Mouse (Mus musculus) liver, postnatal 0 days (tissue): ENCODE data around the gene Tmem45a. TPM values are rescaled to one million over a fixed set of nuclear protein-coding genes. Genes with fewer than 3 reads are reported as not detected.
"Not testable (repeated sequence)": the region's sequence is repeated elsewhere in the genome, so short reads cannot be mapped to it uniquely, and the experiment has no call there.

Experiments
- ATAC-seq: fragments of 200-750 bp; cut with Nextera tagmentation; 2 replicates; pipeline ENCODE4 v1.8.0; 2017; ENCODE audit warnings: mild to moderate bottlenecking, moderate library complexity
- DNase-seq: peaks from one replicate; pipeline ENCODE4 v3.0.0-alpha.2; 2016
- H3K27ac ChIP-seq: fragments of 300-500 bp; sonication (generic); 2 replicates; pipeline ENCODE4 v1.5.1; 2014; ENCODE audit warnings: antibody characterized with exemption, moderate library complexity, mild to moderate bottlenecking, low read depth
- H3K27me3 ChIP-seq: fragments of 300-500 bp; sonication (generic); 2 replicates; pipeline ENCODE4 v1.6.1; 2014; ENCODE audit warnings: low read length, control low read depth, mixed read lengths; ENCODE audit not compliant: insufficient read depth
- H3K36me3 ChIP-seq: fragments of 300-500 bp; sonication (generic); replicated peaks from 2 replicates; pipeline ENCODE4 v1.6.1; 2014; ENCODE audit warnings: mild to moderate bottlenecking, control low read depth, low read length, moderate library complexity, mixed read lengths; ENCODE audit not compliant: insufficient read depth
- H3K4me1 ChIP-seq: fragments of 300-500 bp; sonication (generic); 2 replicates; pipeline ENCODE4 v1.6.1; 2014; ENCODE audit warnings: antibody characterized with exemption, mild to moderate bottlenecking, control low read depth; ENCODE audit not compliant: insufficient read depth
- H3K4me2 ChIP-seq: fragments of 300-500 bp; sonication (generic); 2 replicates; pipeline ENCODE4 v1.6.1; 2014; ENCODE audit warnings: low read depth, mild to moderate bottlenecking, low read length, moderate library complexity, mixed read lengths
- H3K4me3 ChIP-seq: fragments of 300-500 bp; sonication (generic); 2 replicates; pipeline ENCODE4 v1.5.1; 2014; ENCODE audit warnings: low read depth, low read length
- H3K9ac ChIP-seq: fragments of 300-500 bp; sonication (generic); replicated peaks from 2 replicates; pipeline ENCODE4 v1.6.1; 2014; ENCODE audit warnings: mild to moderate bottlenecking, moderate library complexity
- H3K9me3 ChIP-seq: fragments of 300-500 bp; sonication (generic); 2 replicates; pipeline ENCODE4 v1.6.1; 2016; ENCODE audit warnings: mild to moderate bottlenecking, control low read depth, low read length, mixed read lengths
- CTCF ChIP-seq: sonication (generic); IDR thresholded peaks from 2 replicates; pipeline ENCODE4 v1.5.1; 2016; ENCODE audit warnings: antibody characterized with exemption, low read depth
- EP300 ChIP-seq: IDR thresholded peaks from 2 replicates; pipeline ENCODE4 v1.6.1; 2016; ENCODE audit warnings: antibody characterized with exemption, low read depth, mild to moderate bottlenecking
- WGBS: fragments of 180-500 bp; shearing (Covaris S2); extraction: QIAGEN DNeasy Blood & Tissue Kit; methylation state at CpG from one replicate; pipeline ENCODE4 v1.1.7; 2014; ENCODE audit not compliant: insufficient replicate concordance; 5-methylcytosine and 5-hydroxymethylcytosine counted together
- polyA plus RNA-seq: library from polyadenylated mRNA; unstranded; fragments of >200 nt; fragmentation: Nextera tagmentation; extraction: Ambion mirVana; gene quantifications from 2 replicates; pipeline ENCODE4 v1.2.1, GENCODE M21; 2015

Gene Tmem45a
- polyA plus RNA-seq = 0.40 and 1.1 TPM in 2 replicates

GRCm38 (mm10) chr16:56885824-56886615, at the start of gene Tmem45a:
Gene Tmem45a, minus strand, starts transcription at chr16:56886166.
- Histone ChIP-seq H3K27me3 (no peaks in the 10 kb centered on the region), H3K9ac (no peak within 1 kb of the TSS), H3K4me1 (peaks cover 4% of the 10 kb centered on the region; the same call in 1 of the 2 replicates), H3K4me2 (peak within 1 kb of the TSS; percentile 66), H3K4me3 (peak within 1 kb of the TSS; percentile 31), H3K36me3 (no peaks in the 10 kb centered on the region), H3K27ac (no peak within 1 kb of the TSS), H3K9me3 (no peaks in the 10 kb centered on the region)
- ATAC-seq (peak; percentile 76), DNase-seq (peak; percentile 69)
- 3% methylated on average over 25 of the region's 25 CpGs for WGBS
- TF ChIP-seq CTCF = no peak
- no peak for TF ChIP-seq EP300

- Histone ChIP-seq H3K9ac (no peak within 1 kb of the TSS), H3K4me3 (no peak within 1 kb of the TSS), H3K36me3 (no peaks in the 10 kb centered on the region), H3K4me1 (no peaks in the 10 kb centered on the region), H3K4me2 (no peak within 1 kb of the TSS), H3K9me3 (no peaks in the 10 kb centered on the region), H3K27me3 (no peaks in the 10 kb centered on the region), H3K27ac (no peak within 1 kb of the TSS)
- WGBS = 71% methylated on average over 3 of the region's 3 CpGs
- ATAC-seq = no peak
- no peak for DNase-seq
- no peak for TF ChIP-seq EP300
Measured at GRCm38 (mm10) chr16:56928023-56928422, 42.1 kb upstream of the Tmem45a start, which contains the start of gene Lnp1. Gene Lnp1, minus strand, starts transcription at chr16:56928061.

GRCm38 (mm10) chr16:56920102-56920657, 34.2 kb upstream of the Tmem45a start:
- Histone ChIP-seq H3K4me2 (no peak overlapping the region), H3K4me3 (no peak overlapping the region), H3K27ac (no peak overlapping the region), H3K27me3 (no peaks in the 10 kb centered on the region), H3K9ac (no peak overlapping the region), H3K9me3 (no peaks in the 10 kb centered on the region), H3K4me1 (no peaks in the 10 kb centered on the region), H3K36me3 (no peaks in the 10 kb centered on the region)
- DNase-seq (no peak), ATAC-seq (peak; percentile 57)
- 18% methylated on average over 8 of the region's 8 CpGs for WGBS
- TF ChIP-seq CTCF (peak; percentile 83), EP300 (no peak)

GRCm38 (mm10) chr16:56917230-56917629, 31.3 kb upstream of the Tmem45a start:
- Histone ChIP-seq H3K4me1 (no peaks in the 10 kb centered on the region), H3K4me3 (no peak overlapping the region), H3K27me3 (no peaks in the 10 kb centered on the region), H3K36me3 (no peaks in the 10 kb centered on the region), H3K9ac (no peak overlapping the region), H3K9me3 (no peaks in the 10 kb centered on the region), H3K4me2 (no peak overlapping the region), H3K27ac (no peak overlapping the region)
- DNase-seq (no peak), ATAC-seq (no peak)
- TF ChIP-seq CTCF (no peak), EP300 (no peak)
- WGBS = 77% methylated on average over 7 of the region's 7 CpGs

- Histone ChIP-seq H3K27me3 (no peaks in the 10 kb centered on the region), H3K4me2 (no peak overlapping the region), H3K9ac (no peak overlapping the region), H3K4me1 (no peaks in the 10 kb centered on the region), H3K9me3 (no peaks in the 10 kb centered on the region), H3K27ac (no peak overlapping the region), H3K36me3 (no peaks in the 10 kb centered on the region), H3K4me3 (no peak overlapping the region)
- TF ChIP-seq EP300 (no peak), CTCF (no peak)
- ATAC-seq (no peak), DNase-seq (no peak)
- WGBS = 64% methylated on average over 5 of the region's 5 CpGs
Measured at GRCm38 (mm10) chr16:56908986-56909385, 23.0 kb upstream of the Tmem45a start.

GRCm38 (mm10) chr16:56902206-56902605, 16.2 kb upstream of the Tmem45a start:
- H3K4me2 ChIP-seq, DNase-seq, H3K27ac ChIP-seq, ATAC-seq, H3K4me1 ChIP-seq, H3K27me3 ChIP-seq, H3K9ac ChIP-seq, H3K9me3 ChIP-seq, H3K4me3 ChIP-seq, H3K36me3 ChIP-seq: not testable (repeated sequence)
- WGBS = 55% methylated on average over 3 of the region's 3 CpGs
